Mouse (Mus musculus) regulatory T cell (primary cell): Measurements from ENCODE around the gene Gmppb.
"Not testable (repeated sequence)": the region's sequence is repeated elsewhere in the genome, so short reads cannot be mapped to it uniquely, and the experiment has no call there.

Experiments used
- in situ Hi-C: fragments of 300-600 bp; cut with MboI, MseI; formaldehyde crosslinking; loops from one replicate; pipeline ENCODE4 v1.15.1; 2025; ENCODE audit warnings: high pct_unique_total_duplicates

The Gmppb gene

DNA sequence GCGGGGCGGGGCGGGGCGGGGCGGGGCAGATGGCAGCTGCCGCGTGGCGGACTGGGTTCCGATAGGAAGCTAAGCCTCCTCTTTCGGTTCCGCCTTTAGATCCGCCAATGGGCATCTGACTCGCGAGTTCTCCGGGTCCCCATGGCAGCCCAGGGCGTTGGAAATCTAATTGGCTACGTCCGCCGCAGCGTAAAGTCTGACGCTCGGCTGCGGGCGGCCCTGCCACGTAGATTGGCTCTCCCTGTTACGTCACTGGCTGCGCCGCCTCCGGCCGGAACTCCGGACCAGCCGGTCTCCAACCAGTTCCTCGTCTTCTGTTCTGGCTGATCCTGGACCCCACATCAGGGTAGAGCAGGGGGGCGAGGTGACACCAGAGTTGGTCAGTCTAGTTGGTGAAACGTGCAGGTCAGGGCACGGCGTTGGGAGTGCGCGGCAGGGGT is at the start of gene Gmppb:
Gmppb (plus strand) TSS at position 227 of the 440 bp plus-strand sequence.
- in situ Hi-C loops = no loop called here

DNA sequence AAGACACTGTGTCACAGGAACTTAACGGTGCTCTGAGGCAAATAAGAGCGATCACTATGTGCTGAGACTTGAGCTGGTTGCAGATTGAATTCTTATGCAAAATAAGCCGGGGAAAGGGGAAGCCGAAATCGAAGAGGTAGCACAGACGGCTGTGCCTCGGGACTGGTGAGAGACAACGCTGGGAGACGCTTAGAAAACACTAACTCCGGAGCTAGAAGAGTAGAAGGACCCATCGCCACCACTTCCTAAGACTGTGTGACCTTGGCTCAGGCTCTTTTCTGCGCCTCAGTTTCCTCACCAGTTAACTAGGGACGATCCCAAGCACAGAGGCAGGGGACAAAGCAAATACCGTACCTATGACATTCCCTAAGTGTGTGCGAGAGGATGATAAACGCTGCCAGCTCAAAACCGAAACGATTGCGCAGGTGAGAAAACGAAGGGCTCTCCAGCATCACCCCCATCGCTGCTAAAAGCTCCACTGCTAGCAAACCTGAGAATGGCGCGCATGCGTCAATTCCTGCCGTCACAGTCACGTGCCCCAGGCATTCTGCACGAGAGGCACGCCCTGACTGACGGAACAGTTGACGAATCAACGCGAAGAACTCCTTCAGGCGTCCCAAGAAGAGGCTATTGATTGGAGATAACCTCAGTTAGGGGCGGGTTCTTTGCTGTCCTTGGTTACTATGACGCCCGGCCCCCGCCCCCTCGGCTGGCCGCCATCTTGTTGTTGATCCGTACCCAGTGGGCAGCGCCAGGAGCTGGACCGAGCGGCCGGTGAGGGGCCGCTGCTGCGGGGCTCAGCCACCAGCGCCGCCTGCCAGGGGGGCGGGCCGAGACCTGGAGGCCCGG is 46.9 kb upstream of the Gmppb start, which contains the start of gene Ip6k1:
Ip6k1 (plus strand) TSS at position 580 of the 849 bp plus-strand sequence.
- in situ Hi-C loops = no loop called here

DNA sequence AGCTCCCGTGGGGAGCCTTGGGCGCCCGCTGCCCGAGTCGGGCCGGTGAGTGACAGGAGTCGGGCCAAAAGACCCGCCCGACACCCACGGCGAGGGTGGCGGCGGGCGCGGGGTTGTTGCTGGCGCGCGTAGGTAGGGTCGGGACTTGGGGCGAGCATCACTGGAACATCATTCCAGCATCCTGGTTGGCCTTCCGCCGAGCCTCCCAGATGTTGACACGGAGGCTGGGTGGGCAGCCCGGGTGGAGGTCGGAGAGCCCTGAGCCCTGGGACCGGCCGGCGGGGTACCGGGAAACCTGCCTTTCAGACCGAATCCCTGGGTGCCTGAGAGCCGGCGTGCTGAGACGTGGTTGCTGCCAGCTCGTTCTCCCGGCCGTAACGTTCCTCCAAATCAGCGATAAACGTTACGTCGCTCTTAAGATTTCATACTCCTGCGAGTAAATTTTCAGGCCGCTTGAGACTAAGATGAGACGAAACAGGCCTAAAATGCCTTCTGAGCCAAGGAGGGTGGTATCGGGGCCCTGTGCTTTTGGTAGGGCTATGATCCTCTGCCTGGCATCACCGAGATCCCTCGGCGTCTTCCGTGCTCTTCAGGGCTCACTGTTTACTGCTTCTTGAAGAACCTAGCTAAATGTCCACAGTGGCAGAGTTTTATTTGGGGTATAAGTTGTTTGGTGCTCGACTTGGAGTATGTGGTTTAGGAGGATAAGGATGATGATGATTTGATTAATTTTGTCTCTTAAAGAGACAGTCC is 46.1 kb upstream of the Gmppb start:
- in situ Hi-C loops = no loop called here

DNA sequence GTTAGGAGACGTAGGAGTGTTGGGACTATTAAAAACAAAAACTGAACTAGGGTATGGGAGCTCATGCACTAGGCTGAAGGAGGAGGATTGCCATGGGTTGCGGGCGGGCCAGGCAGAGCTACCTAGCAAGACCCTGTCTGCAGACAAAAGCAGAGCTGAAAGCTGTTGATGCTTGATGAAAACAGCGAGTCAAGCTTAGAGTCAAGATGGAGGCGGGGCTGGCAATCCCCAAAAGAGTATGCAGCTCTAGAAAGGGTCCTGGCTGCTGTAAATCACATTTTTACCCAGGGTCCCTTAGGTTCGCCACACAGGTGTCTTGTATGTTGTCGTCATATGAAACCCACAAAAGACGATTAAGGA is 45.5 kb upstream of the Gmppb start:
- in situ Hi-C loops = no loop called here

DNA sequence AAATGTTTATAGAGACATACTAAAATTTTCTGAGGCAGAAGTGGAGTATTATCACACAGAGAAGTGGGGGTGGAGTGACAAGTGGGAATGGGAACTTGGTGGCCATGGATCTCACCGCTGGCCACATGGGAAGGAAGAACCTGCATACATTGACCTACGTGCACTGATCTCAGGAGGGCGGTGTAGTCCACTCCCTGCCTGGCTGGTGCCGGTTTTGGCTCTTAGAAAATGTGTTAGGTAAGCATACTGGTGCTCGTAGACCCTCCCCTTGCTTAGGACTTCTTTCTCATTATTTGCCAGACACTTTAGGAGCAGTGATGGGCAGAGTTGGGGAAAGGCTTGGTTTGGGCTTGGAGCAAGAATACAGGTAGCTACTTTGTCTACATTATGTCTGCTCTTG is 41.0 kb upstream of the Gmppb start:
- in situ Hi-C loops = no loop called here

DNA sequence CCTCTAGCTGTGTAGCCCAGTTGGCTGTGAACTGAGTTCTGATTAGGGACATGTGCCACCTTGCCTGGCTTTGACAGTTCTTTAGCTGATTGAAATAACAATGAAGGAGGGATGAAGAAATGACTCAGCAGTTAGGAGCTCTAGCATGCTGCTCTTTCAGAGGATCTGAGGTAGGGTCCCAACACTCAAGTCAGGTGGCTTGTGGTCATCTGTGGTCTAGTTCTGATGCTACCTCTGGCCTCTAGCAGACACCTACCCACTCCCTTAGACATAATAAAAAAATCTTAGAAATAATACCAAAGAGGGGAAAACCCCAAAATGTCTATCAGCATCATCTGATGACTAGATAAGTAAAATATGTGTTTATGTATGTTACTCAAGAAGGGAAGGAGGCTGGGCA is 38.7 kb upstream of the Gmppb start:
- in situ Hi-C loops = no loop called here

DNA sequence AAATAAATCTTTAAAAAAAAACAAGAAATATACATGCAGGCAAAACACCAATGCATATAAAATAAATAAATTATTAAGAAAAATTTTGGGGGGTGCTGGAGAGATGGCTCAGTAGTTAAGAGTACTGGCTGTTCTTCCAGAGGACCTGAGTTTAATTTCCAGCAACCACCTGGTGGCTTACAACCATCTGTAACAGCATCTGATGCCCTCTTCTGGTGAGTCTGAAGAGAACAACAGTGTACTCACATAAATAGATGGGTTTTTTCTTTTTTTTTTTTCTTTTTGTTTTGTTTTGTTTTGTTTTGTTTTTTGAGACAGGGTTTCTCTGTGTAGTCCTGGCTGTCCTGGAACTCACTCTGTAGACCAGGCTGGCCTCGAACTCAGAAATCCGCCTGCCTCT is 35.5 kb upstream of the Gmppb start:
- in situ Hi-C loops = not testable (repeated sequence)

DNA sequence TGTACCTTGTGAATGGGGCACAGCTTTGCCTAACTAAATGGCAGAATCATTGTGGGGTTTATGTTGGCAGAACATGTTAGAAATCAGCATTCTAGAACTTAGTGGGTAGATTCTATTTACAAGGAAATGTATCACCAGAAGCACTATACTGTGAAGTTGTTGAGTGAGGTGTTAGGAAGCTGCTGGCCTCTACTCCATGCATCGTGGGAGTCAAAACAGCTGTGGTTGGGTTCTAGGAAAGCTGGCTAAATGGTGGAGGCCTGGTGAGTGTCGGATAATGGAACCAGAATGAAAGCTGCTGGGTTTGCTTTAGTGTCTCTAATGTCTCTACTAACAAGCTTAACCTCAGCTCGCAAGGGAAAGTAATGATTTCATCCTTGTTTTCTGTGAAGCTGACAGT is 31.9 kb upstream of the Gmppb start:
- in situ Hi-C loops = loop anchor here (5.0 kb wide), 1 partner anchor 50 kb away; no protein-coding TSS in a partner anchor

DNA sequence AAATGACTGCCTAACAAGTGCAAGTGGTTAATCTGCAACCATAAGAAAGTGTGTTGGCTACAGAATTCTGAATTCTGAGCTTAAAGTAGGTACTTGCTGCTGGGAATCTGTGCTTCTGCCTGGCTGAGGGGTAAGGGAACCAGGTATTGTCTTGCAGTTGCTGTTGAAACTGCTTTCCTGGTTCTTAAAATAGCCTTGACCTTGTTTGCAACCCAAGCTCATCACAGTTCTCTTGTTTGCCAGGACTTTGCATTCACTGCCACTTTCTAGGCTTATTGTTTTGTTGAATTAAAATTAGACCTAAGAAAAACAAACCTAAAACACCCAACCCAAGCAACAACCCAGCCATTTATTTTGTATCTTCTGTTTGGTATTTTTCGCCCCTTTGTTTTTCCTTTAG is 28.3 kb upstream of the Gmppb start:
- in situ Hi-C loops = no loop called here

DNA sequence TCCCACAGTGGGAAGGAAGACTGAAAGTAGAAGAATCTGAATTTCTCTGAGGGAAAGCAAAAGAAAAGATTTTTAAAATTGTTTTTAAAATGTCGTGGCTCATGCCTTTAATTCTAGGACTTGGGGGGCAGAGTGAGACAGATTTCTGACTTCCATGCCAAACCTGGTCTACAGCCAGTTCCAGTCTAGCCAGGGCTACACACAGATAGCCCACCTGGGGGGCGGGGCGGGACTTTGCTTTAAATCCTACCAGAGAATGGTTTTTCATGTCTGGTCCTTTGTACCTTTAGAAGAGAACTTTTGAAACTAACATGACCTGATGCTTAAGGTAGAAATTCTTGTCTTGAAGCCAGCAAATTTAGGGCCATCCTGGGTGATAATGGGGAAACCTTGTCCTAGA is 25.8 kb upstream of the Gmppb start:
- in situ Hi-C loops = no loop called here

DNA sequence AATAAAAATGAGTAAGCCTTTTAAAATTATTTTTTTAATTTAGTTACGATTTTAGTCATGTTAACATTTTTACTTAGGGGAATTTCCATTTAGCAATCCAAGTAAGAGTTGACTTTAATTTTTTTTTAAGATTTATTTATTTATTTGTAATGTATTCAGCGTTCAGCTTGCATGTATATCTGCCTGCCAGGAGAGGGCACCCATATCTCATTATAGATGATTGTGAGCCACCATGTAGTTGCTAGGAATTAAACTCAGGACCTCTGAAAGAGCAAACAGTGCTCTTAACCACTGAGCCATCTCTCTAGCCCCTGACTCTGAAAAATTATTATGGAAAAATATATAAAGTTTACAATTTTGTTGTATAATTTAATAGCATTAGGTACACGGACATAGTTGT is 22.5 kb upstream of the Gmppb start:
- in situ Hi-C loops = no loop called here

DNA sequence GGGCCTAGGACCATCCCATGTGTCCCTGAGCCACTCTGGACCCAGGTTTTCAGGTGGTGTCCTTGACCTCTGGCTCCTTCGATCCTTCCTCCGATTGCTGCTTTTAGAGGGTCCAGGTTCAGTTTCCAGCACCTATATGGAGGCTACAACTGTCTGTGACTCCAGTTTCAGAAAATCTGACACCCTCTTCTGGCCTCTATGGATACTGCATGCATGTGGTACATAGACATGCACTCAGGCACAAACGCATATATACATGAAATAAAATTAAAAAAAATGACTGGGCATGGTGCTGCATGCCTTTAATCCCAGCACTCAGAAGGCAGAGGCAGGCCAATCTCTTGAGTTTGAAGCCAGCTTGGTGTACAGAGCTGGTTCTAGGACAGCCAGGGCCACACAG is 21.2 kb upstream of the Gmppb start:
- in situ Hi-C loops = no loop called here

DNA sequence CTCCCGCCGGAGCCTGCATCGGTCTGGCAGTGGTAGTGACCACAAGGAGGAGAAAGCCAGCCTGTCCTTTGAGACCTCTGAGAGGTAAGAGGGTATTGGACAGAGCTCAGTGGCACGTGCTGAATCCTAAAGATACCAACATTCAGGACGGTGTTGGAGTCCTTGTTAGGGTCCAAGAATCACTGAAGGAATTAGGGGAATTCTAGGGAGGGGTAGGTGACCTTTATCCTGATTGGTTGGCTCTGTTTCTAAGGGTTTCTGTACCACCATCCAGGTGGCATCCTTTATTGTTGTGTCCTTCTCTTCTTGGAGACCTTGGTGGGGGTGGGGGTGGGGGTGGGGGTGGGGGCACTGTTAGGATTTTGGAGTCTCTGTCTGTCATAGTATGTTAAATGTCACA is 16.9 kb upstream of the Gmppb start:
- in situ Hi-C loops = no loop called here

DNA sequence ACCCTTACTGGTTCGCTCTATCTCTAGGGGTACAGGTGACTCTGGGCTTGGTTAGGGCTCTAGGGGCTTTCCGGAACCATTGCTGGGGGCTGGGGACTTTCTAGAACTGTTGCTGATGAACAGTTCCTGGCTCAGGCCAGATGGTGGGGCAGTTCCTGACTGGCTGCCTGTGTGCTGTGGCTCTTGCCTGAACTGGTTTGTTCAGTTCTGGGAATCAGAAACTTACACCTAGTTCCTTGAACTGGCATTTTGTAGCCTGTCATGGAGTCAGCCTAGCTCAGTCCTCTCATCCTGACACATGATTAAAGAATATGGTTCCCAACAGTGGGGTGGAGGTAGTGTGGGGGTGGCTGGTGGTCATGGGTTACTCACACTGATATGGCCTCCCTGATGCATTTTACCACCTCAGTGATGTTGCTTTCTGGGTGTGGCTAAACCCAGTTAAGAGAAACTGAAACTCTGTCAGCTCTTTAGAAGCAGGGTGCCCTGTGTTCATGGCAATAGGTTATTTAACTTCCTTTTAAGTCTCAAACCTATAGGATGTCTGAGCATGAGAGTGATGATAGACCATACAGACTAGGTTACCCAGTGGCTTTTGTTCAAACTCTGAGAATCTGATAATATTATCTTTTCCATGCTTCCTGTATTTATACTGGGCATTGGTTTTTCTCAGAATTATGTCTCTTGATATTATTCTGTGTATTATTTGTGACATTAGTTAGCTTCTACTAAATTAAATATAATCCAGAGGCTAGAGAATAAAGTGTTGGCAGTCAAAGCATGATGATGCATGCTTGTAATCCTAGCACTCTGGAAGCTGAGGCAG is 13.5 kb upstream of the Gmppb start:
- in situ Hi-C loops = no loop called here

DNA sequence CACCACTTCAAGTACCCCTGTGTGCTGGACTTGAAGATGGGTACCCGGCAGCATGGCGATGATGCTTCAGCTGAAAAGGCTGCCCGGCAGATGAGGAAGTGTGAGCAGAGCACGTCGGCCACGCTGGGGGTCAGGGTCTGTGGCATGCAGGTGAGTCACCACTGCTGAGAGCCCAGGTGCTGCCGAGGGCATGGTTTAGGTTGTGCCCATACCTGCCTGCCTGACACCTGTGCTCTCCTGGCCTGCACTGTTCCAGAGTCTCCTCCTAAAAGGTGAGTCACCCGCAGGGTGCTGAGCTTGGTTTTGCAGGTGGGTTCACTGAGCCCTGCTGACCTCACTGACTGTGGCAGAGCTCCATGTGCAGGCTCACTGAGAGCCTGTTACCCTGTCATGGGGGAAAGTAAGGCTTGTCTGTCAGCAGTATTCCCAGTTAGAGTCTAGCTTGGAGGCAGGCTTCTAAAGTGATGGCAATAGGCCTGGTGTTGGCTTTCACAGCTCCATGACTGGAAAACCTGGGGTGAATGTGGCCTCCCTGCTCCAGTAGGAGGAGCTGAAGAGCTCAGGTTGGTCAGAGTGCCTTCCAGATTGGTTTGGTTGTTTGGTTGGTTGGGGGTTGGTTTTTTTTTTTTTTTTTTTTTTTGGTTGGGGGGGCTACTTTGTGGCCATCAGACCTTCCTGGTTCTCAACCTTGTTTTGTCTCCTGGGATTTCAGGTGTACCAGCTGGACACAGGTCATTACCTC is 4.1 kb upstream of the Gmppb start:
- in situ Hi-C loops = no loop called here

DNA sequence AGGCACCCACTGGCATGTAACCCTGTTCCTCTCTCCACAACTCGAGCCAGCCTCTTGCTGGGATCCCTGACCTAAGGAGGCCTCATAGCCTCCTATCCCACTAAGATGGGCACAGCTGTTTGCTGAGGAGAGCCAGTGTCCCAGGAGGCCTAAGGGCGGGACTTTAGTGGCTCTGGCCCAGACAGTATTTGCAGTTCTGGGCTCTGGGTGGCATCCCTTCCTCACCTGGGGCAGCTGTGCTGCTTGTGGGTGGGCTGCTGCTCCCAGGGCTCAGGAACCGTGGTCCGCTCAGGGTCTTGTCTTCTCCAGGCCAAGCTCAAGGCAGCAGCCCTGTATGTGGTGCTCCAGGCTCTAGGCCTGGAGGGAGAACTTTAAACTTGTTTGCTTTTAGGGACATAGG is 2.5 kb upstream of the Gmppb start:
- in situ Hi-C loops = no loop called here

DNA sequence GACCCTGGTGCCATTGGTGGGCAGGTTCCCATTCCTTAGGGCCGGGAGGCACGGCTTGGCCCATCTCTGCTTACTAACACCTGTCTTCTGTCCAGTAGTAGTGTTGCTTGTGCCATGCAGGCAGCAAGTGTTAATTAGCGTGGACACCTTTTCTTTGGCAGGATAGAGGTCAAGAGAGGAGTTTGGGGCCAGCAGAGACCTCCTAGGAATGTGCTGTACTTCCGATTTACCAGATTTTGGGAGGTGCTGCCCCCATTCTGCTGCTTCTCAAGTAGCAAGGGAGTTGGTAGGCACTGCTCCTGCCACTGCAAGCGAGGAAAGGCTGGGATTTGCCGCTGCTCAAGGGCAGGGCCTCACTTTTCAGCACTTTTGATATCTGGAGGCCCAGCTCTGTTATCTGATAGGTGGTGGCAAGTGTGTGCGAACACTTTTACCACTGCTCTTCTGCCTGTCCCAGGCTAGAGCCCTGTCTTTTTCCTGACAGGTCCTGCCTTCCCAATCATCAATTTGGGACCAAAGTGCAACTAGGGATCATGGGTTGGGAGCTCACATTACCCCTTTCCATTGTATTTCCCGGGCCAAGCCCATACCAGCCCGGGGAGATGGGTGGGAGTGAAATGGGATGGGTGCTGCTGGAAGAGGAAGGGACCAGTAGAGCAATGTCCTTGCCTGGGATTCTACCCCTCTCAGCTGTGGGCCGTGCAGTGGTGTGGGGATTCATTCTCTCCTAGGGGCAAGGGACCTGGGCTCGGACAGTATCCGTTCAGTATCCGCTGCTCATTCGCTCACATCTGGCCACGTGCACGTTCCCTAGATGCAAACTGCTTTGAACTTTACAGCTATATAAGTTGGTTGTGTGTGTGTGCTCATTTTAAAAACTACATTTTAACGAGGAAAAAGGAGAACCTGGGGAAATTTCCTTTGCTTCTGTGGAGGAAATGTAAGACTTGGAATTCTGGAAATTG is 1.2 kb upstream of the Gmppb start:
- in situ Hi-C loops = no loop called here

DNA sequence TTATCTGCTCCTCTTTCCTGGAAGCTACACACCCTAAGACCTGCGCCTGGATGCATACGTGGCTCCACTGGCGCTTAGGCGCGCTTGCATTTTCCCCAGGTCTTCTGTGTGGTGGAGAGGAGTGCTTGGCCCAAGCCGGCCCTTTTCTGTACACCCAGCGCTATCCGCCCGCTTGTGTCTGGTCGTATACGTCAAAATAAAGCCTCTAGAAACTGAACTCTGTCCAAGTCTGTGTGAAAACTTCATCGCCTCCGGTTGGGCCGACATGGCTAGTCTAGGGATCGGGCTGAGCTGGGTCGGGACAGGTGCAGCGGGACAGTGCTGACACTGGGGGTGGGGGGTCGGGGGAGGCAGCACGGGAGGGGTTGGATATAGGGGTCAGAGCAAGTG is 481 bp upstream of the Gmppb start:
- in situ Hi-C loops = no loop called here

DNA sequence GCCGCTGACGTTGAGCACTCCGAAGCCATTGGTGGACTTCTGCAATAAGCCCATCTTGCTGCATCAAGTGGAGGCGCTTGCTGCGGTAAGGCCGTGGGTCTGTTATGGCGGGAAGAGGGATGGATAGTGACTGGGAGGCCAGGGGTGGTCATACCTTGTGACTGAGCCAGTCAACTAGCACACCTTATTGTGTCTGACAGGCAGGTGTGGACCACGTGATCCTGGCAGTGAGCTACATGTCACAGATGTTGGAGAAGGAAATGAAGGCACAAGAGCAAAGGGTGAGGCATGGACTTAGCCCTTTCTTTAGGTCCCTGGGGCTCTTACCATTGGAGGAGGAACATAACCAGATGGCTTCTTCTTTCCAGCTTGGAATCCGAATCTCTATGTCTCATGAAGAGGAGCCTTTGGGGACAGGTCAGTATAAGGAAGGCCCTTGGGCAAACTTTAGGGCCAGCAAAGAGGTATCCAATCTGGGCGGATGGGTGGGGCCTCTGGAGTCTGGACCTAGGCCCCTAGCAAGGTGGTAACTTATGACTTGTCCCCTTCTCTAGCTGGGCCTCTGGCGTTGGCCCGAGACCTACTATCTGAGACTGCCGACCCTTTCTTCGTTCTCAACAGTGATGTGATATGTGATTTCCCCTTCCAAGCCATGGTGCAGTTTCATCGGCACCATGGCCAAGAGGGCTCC is 664 bp downstream of the Gmppb start:
- in situ Hi-C loops = no loop called here
